Mouse (Mus musculus) brain, embryonic 14.5 days (tissue): ENCODE data around the gene Dgki.

ENCODE experiments used
- CTCF ChIP-seq: fragments of 200-500 bp; IDR thresholded peaks from 2 replicates; pipeline ENCODE4 v1.5.1; 2012; ENCODE audit warnings: inconsistent platforms, mild to moderate bottlenecking, moderate library complexity, borderline replicate concordance; ENCODE audit not compliant: insufficient read depth, insufficient read length; ENCODE audit errors: extremely low read depth
- POLR2A ChIP-seq: fragments of 200-500 bp; IDR thresholded peaks from 2 replicates; pipeline ENCODE4 v1.6.1; 2012; ENCODE audit warnings: mild to moderate bottlenecking, inconsistent platforms, borderline replicate concordance; ENCODE audit not compliant: poor library complexity, insufficient read depth, insufficient read length, severe bottlenecking; ENCODE audit errors: extremely low read depth

- TF ChIP-seq CTCF (no peak), POLR2A (no peak)
Observed at GRCm38 (mm10) chr6:36876426-36876825, 423.6 kb downstream of the Dgki start.
